Mouse (Mus musculus) forebrain, embryonic 16.5 days (tissue): Measurements from ENCODE around the gene Fzd5. TPM values are rescaled to one million over a fixed set of nuclear protein-coding genes. Genes with fewer than 3 reads are reported as not detected.

Experiments
- ATAC-seq: fragments of 200-750 bp; cut with Nextera tagmentation; 2 replicates; pipeline ENCODE4 v1.8.0; 2017; ENCODE audit warnings: mild to moderate bottlenecking, moderate library complexity
- H3K27ac ChIP-seq: fragments of 300-500 bp; sonication (generic); 2 replicates; pipeline ENCODE4 v1.5.1; 2014; ENCODE audit warnings: low read length, control low read depth
- H3K27me3 ChIP-seq: fragments of 300-500 bp; sonication (generic); replicated peaks from 2 replicates; pipeline ENCODE4 v1.6.1; 2014; ENCODE audit warnings: low read length; ENCODE audit not compliant: control insufficient read depth, insufficient read depth
- H3K36me3 ChIP-seq: fragments of 300-500 bp; sonication (generic); 2 replicates; pipeline ENCODE4 v1.6.1; 2014; ENCODE audit not compliant: control insufficient read depth, insufficient read depth
- H3K4me1 ChIP-seq: fragments of 300-500 bp; sonication (generic); replicated peaks from 2 replicates; pipeline ENCODE4 v1.6.1; 2014; ENCODE audit warnings: low read length; ENCODE audit not compliant: control insufficient read depth, insufficient read depth
- H3K4me2 ChIP-seq: fragments of 300-500 bp; sonication (generic); 2 replicates; pipeline ENCODE4 v1.6.1; 2014; ENCODE audit warnings: mild to moderate bottlenecking, low read length, control low read depth
- H3K4me3 ChIP-seq: fragments of 300-500 bp; sonication (generic); replicated peaks from 2 replicates; pipeline ENCODE4 v1.5.1; 2014; ENCODE audit warnings: mild to moderate bottlenecking, low read length, control low read depth
- H3K9ac ChIP-seq: fragments of 300-500 bp; sonication (generic); replicated peaks from 2 replicates; pipeline ENCODE4 v1.6.1; 2014; ENCODE audit warnings: low read depth, low read length, control low read depth
- H3K9me3 ChIP-seq: fragments of 300-500 bp; sonication (generic); 2 replicates; pipeline ENCODE4 v1.6.1; 2016; ENCODE audit warnings: low read length; ENCODE audit not compliant: control insufficient read depth
- WGBS: fragments of 180-500 bp; shearing (Covaris S2); extraction: QIAGEN DNeasy Blood & Tissue Kit; methylation state at CpG from one replicate; pipeline ENCODE4 v1.1.7; 2014; 5-methylcytosine and 5-hydroxymethylcytosine counted together
- polyA plus RNA-seq: library from polyadenylated mRNA; unstranded; fragments of >200 nt; fragmentation: Nextera tagmentation; extraction: Ambion mirVana; gene quantifications from 2 replicates; pipeline ENCODE4 v1.2.1, GENCODE M21; 2015

The Fzd5 gene
- polyA plus RNA-seq, 1 experiment from 2014 or later = 0.61 TPM

- ATAC-seq = no peak
- Histone ChIP-seq H3K27me3 (no peaks in the 10 kb centered on the region), H3K27ac (no peak overlapping the region), H3K4me1 (peaks cover 26% of the 10 kb centered on the region), H3K4me3 (peak overlapping the region; percentile 89), H3K9me3 (no peaks in the 10 kb centered on the region), H3K4me2 (peak overlapping the region; percentile 96), H3K9ac (peak overlapping the region; percentile 80), H3K36me3 (no peaks in the 10 kb centered on the region)
- 1% methylated on average over 9 of the region's 9 CpGs for WGBS
These were observed 46.0 kb downstream of the Fzd5 start for GRCm38 (mm10) chr1:64691581-64691980.

- ATAC-seq = peak; percentile 1; the same call in 1 of the 2 replicates
- Histone ChIP-seq H3K4me1 (peaks cover 26% of the 10 kb centered on the region), H3K36me3 (no peaks in the 10 kb centered on the region), H3K9me3 (no peaks in the 10 kb centered on the region), H3K27ac (peak overlapping the region; percentile 67), H3K4me2 (peak overlapping the region; percentile 96), H3K27me3 (no peaks in the 10 kb centered on the region), H3K4me3 (peak overlapping the region; percentile 89), H3K9ac (peak overlapping the region; percentile 80)
- WGBS = under 1% methylated on average over 44 of the region's 55 CpGs
These were observed 46.4 kb downstream of the Fzd5 start for GRCm38 (mm10) chr1:64691121-64691551.

GRCm38 (mm10) chr1:64690213-64691013 is 47.1 kb downstream of the Fzd5 start, which contains the start of gene Ccnyl1:
Gene Ccnyl1, plus strand, starts transcription at chr1:64690455.
- WGBS = under 1% methylated on average over 67 of the region's 71 CpGs
- Histone ChIP-seq H3K27ac (peak within 1 kb of the TSS; percentile 67), H3K27me3 (no peaks in the 10 kb centered on the region), H3K9ac (peak within 1 kb of the TSS; percentile 80), H3K4me3 (peak within 1 kb of the TSS; percentile 89), H3K36me3 (no peaks in the 10 kb centered on the region), H3K4me2 (peak within 1 kb of the TSS; percentile 96), H3K4me1 (peaks cover 26% of the 10 kb centered on the region), H3K9me3 (no peaks in the 10 kb centered on the region)
- ATAC-seq = peak; percentile 99

GRCm38 (mm10) chr1:64689561-64690212 is 47.9 kb downstream of the Fzd5 start:
- Histone ChIP-seq H3K4me3 (peak overlapping the region; percentile 89), H3K9ac (peak overlapping the region; percentile 49)
- 26% methylated on average over 9 of the region's 9 CpGs for WGBS

GRCm38 (mm10) chr1:64688046-64688445 is 49.5 kb downstream of the Fzd5 start:
- Histone ChIP-seq H3K27me3 (no peaks in the 10 kb centered on the region), H3K9ac (no peak overlapping the region), H3K9me3 (no peaks in the 10 kb centered on the region), H3K4me2 (no peak overlapping the region), H3K4me1 (peaks cover 17% of the 10 kb centered on the region), H3K36me3 (no peaks in the 10 kb centered on the region), H3K4me3 (no peak overlapping the region), H3K27ac (no peak overlapping the region)
- 89% methylated on average over 4 of the region's 4 CpGs for WGBS
- ATAC-seq = no peak

More at GRCm38 (mm10) chr1:64689561-64690212, 47.9 kb downstream of the Fzd5 start:
- H3K36me3 ChIP-seq = no peaks in the 10 kb centered on the region
- no peak for ATAC-seq
- no peaks in the 10 kb centered on the region for H3K9me3 ChIP-seq
- H3K4me2 ChIP-seq = peak overlapping the region; percentile 91
- no peaks in the 10 kb centered on the region for H3K27me3 ChIP-seq
- H3K27ac ChIP-seq = no peak overlapping the region
- H3K4me1 ChIP-seq = peaks cover 24% of the 10 kb centered on the region

- Histone ChIP-seq H3K9me3 (no peaks in the 10 kb centered on the region), H3K4me3 (no peak overlapping the region), H3K36me3 (no peaks in the 10 kb centered on the region), H3K27me3 (no peaks in the 10 kb centered on the region), H3K27ac (no peak overlapping the region), H3K9ac (no peak overlapping the region), H3K4me1 (no peaks in the 10 kb centered on the region), H3K4me2 (no peak overlapping the region)
- WGBS = 100% methylated on average over 2 of the region's 2 CpGs
- no peak for ATAC-seq
These were observed 53.1 kb downstream of the Fzd5 start for GRCm38 (mm10) chr1:64684440-64684839.

GRCm38 (mm10) chr1:64683039-64683438 is 54.5 kb downstream of the Fzd5 start:
- H3K4me2 ChIP-seq = no peak overlapping the region
- no peaks in the 10 kb centered on the region for H3K4me1 ChIP-seq
- no peaks in the 10 kb centered on the region for H3K36me3 ChIP-seq
- ATAC-seq = no peak
- no peak overlapping the region for H3K9ac ChIP-seq
- H3K27me3 ChIP-seq = no peaks in the 10 kb centered on the region
- H3K27ac ChIP-seq = no peak overlapping the region
- H3K9me3 ChIP-seq = no peaks in the 10 kb centered on the region
- no peak overlapping the region for H3K4me3 ChIP-seq
- 96% methylated on average over 3 of the region's 3 CpGs for WGBS

GRCm38 (mm10) chr1:64681499-64681898 is 56.1 kb downstream of the Fzd5 start:
- 97% methylated on average over 3 of the region's 3 CpGs for WGBS
- H3K27ac ChIP-seq = no peak overlapping the region
- no peak overlapping the region for H3K4me3 ChIP-seq
- ATAC-seq = no peak
- no peaks in the 10 kb centered on the region for H3K36me3 ChIP-seq
- no peak overlapping the region for H3K9ac ChIP-seq
- no peaks in the 10 kb centered on the region for H3K27me3 ChIP-seq
- no peaks in the 10 kb centered on the region for H3K9me3 ChIP-seq
- H3K4me1 ChIP-seq = no peaks in the 10 kb centered on the region
- no peak overlapping the region for H3K4me2 ChIP-seq
